Mouse (Mus musculus): Measurements from ENCODE around the gene Rnf114. TPM values are rescaled to one million over a fixed set of nuclear protein-coding genes. Genes with fewer than 3 reads are reported as not detected.

The Rnf114 gene
- polyA plus RNA-seq, 1 experiment from 2014 or later: 135 TPM

DNA sequence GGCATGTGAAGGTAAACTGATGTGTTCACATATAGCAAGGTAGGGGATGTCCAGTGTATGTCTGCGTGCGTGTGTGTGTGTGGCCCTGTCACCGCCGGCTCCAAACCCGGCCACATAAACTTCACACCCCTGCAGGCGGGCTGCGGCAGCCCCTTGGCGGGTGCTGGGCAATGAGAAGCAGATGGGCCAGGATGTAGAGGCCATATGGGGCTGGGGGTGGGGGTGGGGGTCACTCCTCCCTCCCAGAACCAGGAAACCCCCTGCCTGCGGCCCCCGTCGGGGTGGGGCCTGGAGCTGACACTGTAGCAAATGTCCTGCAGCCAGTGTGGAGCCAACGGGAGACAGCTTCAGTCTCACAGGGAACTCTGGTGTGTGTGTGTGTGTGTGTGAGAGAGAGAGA is 71.3 kb downstream of the Rnf114 start:
- H3K4me1 ChIP-seq: peaks cover 32% of the 10 kb centered on the region; the same call in 1 of the 2 replicates
- H3K4me2 ChIP-seq (replicated peaks): no peak overlapping the region
- H3K27ac ChIP-seq (replicated peaks): 0 out of 2 replicates have a peak overlapping the region, but pooled peaks have one; percentile 26
- H3K9me3 ChIP-seq: no peaks in the 10 kb centered on the region
- no peak overlapping the region for H3K9ac ChIP-seq (replicated peaks)
- peaks cover 14% of the 10 kb centered on the region for H3K27me3 ChIP-seq
- peak; percentile 35; the same call in 1 of the 2 replicates for ATAC-seq (ENCODE audit: low FRiP score, low read depth)
- H3K36me3 ChIP-seq: no peaks in the 10 kb centered on the region
- no peak overlapping the region for H3K4me3 ChIP-seq
- WGBS: 58% methylated on average over 11 of the region's 12 CpGs

DNA sequence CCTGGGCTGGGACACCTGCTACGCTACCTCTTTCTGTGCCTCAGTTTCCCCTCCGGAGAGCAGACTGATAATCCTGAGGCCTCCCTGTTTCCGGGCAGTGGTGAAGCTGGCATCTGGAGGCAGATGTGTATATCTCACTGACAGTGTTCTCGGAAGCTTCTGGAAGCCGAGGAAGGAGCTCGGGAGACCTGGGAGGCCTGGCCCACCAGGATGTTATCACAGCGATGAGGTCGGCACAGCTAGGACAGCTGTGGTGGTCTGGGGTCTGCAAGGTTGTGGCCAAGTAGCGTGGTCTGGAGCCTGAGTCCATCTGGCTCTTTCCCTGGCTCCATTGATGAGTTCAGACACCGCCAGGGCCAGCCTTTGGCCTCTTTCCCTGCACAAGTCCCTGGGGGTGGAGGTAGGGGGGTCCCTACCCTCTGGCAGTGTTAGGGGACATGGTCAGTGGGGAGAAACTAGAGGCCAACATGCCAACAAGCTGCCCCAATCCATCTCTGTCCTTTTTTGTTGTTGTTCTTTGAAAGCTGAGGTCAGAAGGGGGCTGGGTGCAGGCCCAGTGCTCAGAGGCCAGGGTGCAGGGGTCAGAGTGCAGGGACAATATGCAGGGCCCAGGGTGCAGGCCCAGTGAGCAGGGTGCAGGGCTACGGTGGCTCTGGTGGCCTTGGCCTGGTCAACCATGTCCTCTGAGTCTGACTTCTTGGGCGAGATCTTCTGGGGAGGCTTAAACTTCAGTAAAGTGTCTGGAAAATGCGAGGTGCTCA is 72.3 kb downstream of the Rnf114 start:
- no peak overlapping the region for H3K9ac ChIP-seq (replicated peaks)
- H3K4me3 ChIP-seq: no peak overlapping the region
- H3K36me3 ChIP-seq: no peaks in the 10 kb centered on the region
- peaks cover 12% of the 10 kb centered on the region for H3K27me3 ChIP-seq
- H3K4me1 ChIP-seq: peaks cover 26% of the 10 kb centered on the region; the same call in 1 of the 2 replicates
- no peaks in the 10 kb centered on the region for H3K9me3 ChIP-seq
- no peak overlapping the region for H3K27ac ChIP-seq (replicated peaks)
- ATAC-seq (ENCODE audit: low FRiP score, low read depth): no peak
- WGBS: 85% methylated on average over 13 of the region's 13 CpGs
- H3K4me2 ChIP-seq (replicated peaks): no peak overlapping the region

DNA sequence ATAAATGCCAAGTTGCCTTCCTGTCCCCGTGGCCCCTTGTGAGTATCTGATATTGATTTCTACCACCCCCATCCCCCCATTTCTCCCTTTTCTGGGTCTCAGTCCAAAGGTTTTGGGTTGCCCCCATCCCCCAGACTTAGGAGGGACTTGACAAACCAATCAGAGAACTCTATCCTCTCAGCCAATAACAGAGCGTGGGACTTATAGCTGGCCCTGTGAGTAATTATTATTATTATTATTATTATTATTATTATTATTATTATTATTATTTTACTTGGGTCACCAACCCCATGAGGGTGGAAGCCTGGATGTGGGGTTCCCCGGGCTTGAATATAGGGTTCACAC is 72.8 kb downstream of the Rnf114 start:
- no peak overlapping the region for H3K9ac ChIP-seq (replicated peaks)
- no peak overlapping the region for H3K27ac ChIP-seq (replicated peaks)
- WGBS: 72% methylated on average over 3 of the region's 3 CpGs
- no peaks in the 10 kb centered on the region for H3K9me3 ChIP-seq
- no peak for ATAC-seq (ENCODE audit: low FRiP score, low read depth)
- H3K36me3 ChIP-seq: no peaks in the 10 kb centered on the region
- H3K4me1 ChIP-seq: peaks cover 22% of the 10 kb centered on the region; the same call in 1 of the 2 replicates
- H3K27me3 ChIP-seq: peaks cover 8% of the 10 kb centered on the region; the same call in 1 of the 2 replicates
- H3K4me3 ChIP-seq: no peak overlapping the region
- 0 out of 2 replicates have a peak overlapping the region, but pooled peaks have one; percentile 26 for H3K4me2 ChIP-seq (replicated peaks)

DNA sequence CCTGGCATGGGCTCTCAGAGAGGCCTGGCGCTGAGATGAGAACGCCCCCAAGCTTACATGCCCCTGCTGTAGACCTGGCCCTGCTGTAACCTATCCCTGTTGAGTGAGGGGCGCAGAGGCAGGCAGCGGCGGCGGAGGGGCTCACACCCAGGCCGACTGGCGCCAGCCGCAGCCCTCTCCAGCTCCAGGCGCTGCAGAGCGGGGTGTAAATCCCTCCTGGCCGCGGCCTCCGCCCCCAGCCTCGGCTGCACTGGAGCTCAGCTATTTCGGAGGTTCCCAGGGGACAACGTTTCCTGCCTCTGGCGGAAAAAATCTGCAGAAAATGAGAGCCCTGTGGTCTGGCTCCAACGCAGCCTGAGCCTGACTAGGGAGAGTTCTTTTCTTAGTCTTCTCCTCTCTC is 73.2 kb downstream of the Rnf114 start:
- Histone ChIP-seq H3K36me3 (no peaks in the 10 kb centered on the region), H3K27ac (replicated peaks) (no peak overlapping the region), H3K4me2 (replicated peaks) (peak overlapping the region; percentile 26), H3K27me3 (peaks cover 7% of the 10 kb centered on the region; the same call in 1 of the 2 replicates), H3K9ac (replicated peaks) (no peak overlapping the region), H3K4me1 (peaks cover 22% of the 10 kb centered on the region; the same call in 1 of the 2 replicates), H3K4me3 (no peak overlapping the region), H3K9me3 (no peaks in the 10 kb centered on the region)
- 0 out of 2 replicates have a peak, but pooled peaks have one; percentile 34 for ATAC-seq (ENCODE audit: low FRiP score, low read depth)
- 17% methylated on average over 19 of the region's 19 CpGs for WGBS

Other genes with a start within 250 kb of the Rnf114 start
- gene B4galt5, start 143.5 kb upstream of the Rnf114 start, polyA plus RNA-seq (2016; fragmentation: Nextera tagmentation; extraction: Ambion mirVana): 12.7 and 12.9 TPM in 2 replicates
- gene Slc9a8, start 70.9 kb upstream of the Rnf114 start, polyA plus RNA-seq (2016; fragmentation: Nextera tagmentation; extraction: Ambion mirVana): 26.1 and 27.5 TPM in 2 replicates
- gene Spata2, start 242 bp downstream of the Rnf114 start, polyA plus RNA-seq (2016; fragmentation: Nextera tagmentation; extraction: Ambion mirVana): 21.3 and 23.6 TPM in 2 replicates
- 15.3 and 24.6 TPM in 2 replicates for gene Snai1, start 45.5 kb downstream of the Rnf114 start, polyA plus RNA-seq (2016; fragmentation: Nextera tagmentation; extraction: Ambion mirVana)
- 297 and 322 TPM in 2 replicates for gene Ube2v1, start 139.4 kb downstream of the Rnf114 start, polyA plus RNA-seq (2016; fragmentation: Nextera tagmentation; extraction: Ambion mirVana)
- 9.1 and 9.7 TPM in 2 replicates for gene Gm20431, start 168.9 kb downstream of the Rnf114 start, polyA plus RNA-seq (2016; fragmentation: Nextera tagmentation; extraction: Ambion mirVana)
- gene Cebpb, start 196.3 kb downstream of the Rnf114 start, polyA plus RNA-seq (2016; fragmentation: Nextera tagmentation; extraction: Ambion mirVana): 2.7 and 3.1 TPM in 2 replicates
- 33.6 and 36.5 TPM in 2 replicates for gene Tmem189, start 197.2 kb downstream of the Rnf114 start, polyA plus RNA-seq (2016; fragmentation: Nextera tagmentation; extraction: Ambion mirVana)